Mouse (Mus musculus) frontal cortex, postnatal 36 days (tissue): ENCODE measurements around the gene Agap2.
"Not testable (repeated sequence)": the region's sequence is repeated elsewhere in the genome, so short reads cannot be mapped to it uniquely, and the experiment has no call there.

Source experiments
- DNase-seq, 2 experiments: peaks; one replicate each; pipeline ENCODE4 v3.0.0; 2022; ENCODE audit warnings: low spot score in 2 of 2

Gene Agap2

DNA sequence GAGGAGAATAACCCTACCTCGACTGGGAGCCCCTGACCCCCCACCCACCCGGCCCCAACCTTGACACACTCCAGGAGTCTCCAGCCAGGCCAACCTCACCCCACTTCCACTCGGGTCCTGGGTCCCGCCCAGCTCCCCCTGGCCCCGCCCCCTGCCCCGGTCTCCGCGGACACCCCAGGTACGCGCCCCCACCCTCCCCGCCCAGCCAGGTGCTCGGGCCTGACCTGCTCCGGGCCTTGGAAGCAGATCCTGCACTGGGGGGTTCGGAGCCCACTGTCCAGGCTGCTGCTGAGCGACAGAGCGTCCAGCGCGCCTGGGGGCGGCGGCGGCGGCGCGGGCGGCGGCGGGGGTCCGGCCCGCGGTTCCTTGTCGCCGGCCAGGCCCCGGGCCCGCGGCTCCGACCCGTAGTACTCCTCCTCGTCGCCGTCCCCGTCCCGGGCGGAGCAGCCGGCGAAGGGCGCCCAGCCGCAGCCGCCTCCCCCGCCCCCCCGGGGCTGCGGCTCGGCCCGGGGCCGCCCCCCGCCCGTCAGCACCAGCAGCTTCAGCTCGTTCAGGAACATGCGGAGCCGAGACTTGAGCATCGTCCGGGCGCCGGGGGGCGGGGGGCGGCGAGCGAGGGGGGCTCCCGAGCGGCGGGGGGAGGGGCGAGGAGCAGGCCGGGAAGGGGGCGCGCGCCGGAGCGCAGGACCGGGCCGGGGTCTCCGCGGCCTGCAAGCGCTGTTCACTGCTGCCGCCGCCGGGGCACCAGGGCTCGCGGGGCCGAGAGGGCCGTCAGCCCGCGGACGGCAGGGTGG is 15.7 kb upstream of the Agap2 start:
- no peak for DNase-seq

DNA sequence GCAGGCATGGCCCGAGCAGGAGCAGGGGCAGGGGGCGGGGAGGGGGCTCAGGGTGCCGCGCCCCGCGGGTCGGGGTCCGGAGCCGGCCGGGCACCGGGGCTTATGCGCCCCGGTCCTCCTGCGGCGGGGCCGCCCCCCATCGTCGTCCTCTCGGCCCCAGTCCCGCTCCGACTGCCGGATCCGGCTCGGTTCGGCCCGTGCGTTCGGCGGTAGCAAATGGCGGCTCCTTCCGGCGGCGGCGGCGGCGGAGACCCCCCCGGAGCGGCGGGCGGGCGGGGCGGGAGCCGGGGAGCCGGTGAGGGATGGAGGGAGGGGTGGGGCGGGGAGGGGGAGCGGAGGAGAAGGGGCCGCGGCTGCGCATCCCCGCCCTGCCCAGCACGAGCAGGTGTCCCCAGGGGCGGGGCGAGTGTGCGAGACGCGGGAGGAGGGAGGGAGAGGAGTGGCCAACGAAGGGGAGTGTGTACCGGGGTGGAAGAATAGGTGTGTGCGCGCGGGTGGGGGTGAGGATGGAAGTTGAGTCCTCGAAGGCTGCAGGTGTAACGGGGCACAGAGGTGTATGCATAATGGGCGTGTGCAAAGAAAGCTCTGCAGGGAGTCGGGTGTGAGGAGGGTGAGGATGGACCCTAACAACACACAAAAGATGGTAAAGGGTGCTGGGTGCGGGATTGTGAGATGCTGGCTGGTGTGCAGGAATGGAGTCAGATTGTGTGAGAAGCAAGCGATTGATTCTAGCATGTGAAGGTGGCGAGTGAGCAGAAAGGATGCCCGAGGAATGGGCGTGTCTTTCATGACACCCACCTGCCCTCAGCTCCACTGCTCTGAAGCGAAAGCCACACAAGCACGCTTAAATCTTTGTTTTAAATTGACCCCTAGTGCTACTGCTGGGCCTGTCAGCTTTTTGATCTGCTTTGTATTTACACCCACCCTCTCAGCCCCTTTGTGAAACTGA is 14.8 kb upstream of the Agap2 start, which contains the start of gene March9:
March9 (minus strand) TSS at position 217 of the 949 bp plus-strand sequence.
- peak; percentile 67 to 71 for DNase-seq

DNA sequence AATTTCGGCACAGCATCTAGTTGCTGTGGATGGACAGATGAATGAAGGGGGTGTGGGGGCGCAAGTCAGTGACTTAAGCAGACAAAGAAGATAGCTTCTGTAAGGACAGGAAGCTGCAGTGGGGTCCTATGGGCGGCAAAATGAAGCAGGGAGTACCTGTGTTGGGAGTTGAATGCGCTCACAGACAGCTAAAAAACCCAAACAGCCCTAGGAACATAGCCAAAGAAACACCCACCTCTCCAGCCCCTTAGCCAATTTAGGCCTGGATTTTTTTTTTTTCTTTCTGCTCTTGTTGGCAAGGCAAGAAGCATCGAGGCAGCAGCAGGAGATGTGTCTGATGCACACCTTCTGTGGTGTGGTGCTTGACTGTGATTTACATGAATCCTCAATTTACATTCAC is 14.0 kb upstream of the Agap2 start:
- DNase-seq: no peak

DNA sequence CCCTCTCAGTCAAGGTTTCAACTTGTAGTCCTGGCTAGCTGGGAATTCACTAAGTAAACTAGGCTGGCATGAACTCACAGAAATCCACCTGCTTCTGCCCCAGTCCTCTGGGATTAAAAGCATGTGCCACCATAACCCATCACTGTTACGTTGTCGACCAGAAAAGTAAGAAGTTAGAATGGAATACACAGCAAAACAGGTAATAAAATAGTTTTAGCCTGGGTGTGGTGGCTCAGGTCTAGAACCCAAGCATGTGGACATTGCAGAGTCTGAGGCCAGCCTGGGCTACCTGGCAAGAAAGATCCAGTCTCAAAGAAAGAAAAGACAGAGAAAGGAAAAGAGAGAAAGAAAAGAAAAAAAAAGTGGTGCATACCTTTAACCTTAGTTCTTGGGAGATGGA is 13.6 kb upstream of the Agap2 start:
- no peak for DNase-seq

DNA sequence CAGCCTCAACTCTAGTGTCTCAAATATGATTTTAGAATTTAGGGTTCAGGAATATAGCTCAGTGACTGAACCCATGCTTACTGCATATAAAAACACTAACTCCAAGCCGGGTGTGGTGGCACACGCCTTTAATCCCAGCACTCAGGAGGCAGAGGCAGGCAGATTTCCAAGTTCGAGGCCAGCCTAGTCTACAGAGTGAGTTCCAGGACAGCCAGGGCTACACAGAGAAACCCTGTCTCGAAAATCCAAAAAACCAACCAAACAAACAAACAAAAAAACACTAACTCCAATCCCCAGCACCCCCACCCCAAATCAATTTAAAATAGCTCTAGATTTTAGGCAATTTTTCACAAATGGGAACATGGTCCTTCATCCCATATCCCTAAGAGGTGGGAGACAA is 13.0 kb upstream of the Agap2 start:
- DNase-seq: not testable (repeated sequence)

DNA sequence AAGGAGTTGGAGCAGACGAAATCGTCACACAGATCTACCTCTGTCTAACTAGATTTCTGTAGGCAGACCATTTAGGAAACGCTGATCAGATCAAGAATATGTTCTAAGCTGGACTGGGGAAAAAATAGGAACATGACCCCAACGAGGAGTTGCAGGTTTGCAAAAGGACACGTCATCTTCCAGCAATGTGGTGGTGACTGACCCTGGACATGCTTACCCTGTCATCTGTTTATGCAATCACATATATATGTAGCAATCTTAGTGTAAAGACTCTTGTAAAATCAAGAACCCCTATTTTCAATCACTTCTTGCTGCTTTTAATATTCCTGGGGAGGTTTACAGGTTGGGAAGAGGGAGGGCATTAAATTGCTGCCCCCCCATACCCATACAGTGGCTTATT is 12.6 kb upstream of the Agap2 start:
- no peak for DNase-seq

DNA sequence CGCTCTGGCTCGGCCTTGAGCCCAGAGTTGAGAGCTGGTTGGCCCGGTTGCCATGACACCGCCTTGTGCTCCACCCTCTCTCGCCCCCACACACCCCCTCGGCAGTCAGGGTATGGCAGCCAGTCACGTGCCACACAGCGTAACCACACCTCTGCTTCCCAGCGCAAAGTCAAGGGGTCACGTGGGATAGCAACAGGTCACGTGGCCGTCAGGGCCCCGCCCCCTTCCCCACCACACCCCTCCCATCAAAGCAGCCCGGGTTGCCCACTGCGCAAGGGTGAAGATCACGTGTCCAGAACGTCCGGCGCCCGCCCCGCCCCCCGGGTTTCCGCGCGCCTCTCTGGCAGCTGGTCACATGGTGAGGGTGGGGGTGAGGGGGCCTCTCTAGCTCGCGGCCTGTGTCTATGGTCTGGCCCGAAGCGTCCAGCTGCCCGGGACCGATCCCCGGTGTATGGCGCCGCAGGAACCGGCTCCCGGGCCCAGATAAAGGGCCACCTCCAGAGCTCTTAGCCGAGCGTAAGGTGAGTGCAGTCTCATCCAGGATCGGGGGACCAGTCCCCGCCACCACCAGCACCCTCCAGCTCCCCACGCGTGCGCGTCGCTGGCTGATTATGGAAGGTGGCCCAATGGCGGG is 11.7 kb upstream of the Agap2 start, which contains the start of gene Cdk4:
Cdk4 (plus strand) TSS at position 296 of the 634 bp plus-strand sequence.
- DNase-seq: peak; percentile 98

DNA sequence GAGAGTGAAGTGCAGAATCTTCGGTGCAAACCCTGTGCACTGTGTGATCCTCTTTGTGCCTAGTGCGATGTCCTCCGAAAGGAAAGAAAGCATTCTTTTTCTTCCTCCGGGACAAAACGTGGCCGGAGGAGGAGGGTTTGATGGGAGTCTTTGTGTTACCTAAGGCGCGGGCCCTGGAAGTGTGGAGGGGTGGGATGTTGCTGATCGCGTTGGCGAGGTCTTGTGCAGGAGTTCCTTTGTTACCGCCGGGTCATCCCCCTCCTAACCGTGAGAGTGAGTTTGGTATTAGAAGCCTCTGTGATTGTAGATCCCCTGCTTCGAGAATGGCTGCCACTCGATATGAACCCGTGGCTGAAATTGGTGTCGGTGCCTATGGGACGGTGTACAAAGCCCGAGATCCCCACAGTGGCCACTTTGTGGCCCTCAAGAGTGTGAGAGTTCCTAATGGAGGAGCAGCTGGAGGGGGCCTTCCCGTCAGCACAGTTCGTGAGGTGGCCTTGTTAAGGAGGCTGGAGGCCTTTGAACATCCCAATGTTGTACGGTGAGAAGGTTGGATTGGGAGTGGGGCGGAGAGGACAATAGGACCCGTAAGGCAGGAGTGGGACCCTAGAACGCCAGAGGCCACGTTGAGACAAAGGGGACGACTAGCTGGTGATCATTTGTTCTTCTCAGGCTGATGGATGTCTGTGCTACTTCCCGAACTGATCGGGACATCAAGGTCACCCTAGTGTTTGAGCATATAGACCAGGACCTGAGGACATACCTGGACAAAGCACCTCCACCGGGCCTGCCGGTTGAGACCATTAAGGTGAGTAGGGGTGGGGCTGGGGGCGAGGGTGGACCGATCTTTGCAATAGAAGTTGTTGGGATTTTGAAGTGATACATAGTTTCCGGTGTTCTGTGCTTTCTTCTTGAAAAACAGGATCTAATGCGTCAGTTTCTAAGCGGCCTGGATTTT is 10.9 kb upstream of the Agap2 start:
- DNase-seq: no peak

DNA sequence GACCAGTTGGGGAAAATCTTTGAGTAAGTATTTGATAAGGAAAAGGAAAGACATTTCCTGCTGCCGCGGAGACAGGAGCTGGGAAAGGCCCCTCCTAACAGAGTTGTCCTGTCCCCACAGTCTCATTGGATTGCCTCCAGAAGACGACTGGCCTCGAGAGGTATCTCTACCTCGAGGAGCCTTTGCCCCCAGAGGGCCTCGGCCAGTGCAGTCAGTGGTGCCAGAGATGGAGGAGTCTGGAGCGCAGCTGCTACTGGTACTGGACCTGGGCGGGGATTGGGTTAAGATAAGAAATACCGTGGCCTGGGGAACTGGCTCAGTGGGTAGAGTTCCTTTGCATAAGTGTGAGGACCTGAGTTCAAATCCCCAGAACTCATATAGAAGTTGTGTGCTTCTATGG is 9.1 kb upstream of the Agap2 start:
- no peak for DNase-seq

DNA sequence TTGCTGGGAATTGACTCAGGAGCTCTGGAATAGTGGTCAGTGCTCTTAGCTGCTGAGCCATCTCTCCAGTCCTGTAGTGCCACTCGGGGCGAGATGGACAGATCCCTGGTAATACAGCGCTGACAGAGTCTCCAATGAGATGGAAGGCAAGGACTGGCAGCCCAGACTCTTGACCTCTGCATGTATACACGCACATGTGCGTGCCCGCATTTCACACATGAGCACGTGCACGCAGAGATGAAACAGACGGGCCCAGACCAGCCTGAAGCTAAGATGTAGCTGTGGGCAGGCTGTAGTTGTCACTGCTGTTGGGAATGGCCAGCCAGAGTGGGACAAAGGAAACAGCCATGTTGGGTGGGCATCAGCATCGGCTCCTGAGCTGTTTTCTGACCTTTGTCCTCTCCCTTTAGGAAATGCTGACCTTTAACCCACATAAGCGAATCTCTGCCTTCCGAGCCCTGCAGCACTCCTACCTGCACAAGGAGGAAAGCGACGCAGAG is 8.5 kb upstream of the Agap2 start:
- DNase-seq: no peak

DNA sequence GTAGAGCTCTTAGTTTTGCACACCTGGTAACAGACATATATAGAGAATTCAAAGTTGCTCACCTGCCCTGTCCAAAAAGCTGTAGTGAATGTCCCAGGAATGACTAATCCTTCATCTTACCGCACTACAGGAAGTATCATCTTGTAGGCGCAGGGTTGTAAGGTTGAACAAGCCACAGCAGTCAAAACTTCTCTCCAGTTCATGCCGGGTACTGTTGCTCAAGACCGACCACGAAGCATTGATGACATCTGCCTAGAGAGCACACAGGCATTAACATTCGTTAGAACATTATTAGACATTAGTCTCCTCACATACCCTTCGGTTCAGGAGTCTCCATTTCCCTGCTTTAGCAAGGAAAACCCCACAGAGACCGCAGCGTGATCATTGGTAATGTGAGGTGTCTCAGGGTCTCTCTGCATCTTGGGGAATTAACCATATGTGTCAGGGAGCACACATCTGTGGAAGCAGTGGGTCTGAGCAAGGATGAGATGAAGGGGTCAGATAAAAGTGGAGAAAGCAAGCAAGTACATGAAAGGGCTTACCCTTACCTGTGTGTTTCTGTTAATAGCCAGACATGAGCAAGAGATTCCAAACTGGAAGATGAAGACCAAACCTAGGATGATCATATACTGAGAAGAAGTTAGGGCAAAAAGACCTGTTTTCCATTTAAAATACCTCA is 6.6 kb upstream of the Agap2 start:
- DNase-seq: no peak

DNA sequence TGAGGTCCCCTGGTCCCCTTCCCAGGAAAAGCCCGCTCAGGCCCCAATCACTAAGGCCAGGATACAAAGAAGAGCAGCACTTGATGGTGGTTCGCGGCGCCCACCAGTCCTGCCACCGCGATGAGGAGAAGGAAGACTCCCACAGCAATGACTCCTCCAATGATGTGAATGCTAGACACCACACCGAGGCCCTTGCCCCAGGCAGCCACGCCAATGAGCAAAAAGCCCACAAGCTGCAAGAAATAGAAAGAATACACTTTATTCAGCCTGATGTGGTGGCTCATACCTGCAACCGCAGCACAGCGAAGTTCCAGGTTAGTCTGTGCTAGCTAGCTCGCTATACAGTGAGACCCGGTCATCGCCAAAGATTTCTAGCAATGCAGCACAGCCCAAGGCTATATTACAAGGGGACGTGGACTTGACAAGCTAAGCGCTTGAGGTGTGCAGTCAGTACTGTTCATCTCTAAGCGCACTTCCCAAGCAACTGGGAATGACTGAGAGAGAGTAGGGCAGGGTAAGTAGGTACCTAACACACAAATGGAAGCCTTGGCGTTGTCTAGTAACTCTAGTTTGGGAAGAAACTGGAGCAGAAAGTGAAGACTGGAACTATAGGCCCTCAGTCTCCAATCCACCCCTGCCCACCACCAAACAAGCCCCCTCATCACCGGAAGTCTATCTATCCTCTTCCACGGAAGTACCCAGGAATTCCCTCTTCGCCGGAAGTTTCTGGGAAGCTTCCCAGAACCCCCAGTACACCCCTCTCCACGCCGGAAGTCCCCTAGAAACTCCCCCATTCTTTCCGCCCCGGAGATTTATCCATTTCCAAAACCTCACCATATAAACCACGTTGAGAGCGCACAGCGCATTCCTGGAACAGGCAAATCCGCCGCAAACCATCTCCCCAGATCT is 5.5 kb upstream of the Agap2 start:
- DNase-seq: no peak

DNA sequence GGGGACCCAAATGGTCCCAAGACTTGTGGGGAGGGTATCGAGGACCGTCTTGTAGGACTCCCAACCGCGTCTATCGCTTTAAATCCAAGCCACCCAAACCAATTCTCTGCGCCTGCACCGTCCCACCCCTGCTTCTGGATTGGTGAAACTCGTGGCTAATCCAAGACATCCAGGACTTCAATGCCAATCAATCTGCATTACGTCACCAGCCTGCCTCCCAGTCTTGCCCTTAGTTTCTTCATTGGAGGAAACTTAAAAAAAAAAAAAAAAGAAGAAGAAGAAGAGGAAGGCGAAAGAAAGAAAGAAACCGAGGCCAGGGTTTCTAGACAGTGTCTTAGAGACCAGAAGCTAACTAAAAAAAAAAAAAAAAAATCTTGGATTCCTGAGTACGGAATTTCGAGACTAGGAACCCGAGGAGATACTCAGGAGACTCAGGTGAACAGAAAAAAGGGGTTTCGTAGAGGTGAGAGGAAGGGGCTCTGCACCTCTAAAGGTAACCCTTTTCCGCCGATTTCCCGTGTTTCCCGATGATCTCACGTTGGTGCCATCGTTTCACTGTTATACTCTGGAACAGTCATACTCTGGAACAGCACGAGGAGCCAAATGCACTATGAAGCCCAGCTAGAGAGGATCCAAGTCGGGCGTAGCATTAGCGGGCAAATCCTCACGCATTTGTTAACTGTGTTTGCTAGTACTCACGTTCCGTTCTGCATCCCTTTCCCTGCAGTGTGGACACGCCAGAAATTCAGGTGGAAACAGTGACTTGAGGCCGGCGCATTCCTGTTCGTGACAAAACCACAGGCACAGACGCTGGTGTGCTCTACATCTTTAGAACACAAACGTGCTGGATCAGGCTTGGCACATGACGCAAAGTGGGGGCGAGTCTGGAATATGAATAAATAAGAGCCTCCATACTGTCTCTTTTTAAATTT is 4.6 kb upstream of the Agap2 start, which contains the start of gene Tspan31:
Tspan31 (minus strand) TSS at position 75 of the 932 bp plus-strand sequence.
- peak; percentile 93 to 96 for DNase-seq

DNA sequence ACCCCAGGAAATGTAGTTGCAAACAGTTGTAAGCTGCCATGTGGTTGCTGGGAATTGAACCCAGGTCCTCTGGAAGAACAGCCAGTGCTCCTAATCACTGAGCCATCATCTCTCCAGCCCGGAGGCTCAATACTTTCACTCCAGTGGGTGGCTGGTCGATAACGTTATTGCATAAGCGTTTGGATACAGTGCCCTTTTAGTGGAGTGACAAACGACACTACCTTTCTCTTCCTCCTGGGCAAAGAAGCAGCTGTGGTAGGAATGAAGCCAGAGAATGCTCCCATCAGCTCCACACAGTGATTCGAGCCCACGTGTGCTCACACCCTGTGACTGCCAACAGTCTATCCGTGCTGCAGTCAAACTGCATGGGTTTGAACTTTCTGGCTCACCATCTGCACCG is 3.9 kb upstream of the Agap2 start:
- DNase-seq: no peak

DNA sequence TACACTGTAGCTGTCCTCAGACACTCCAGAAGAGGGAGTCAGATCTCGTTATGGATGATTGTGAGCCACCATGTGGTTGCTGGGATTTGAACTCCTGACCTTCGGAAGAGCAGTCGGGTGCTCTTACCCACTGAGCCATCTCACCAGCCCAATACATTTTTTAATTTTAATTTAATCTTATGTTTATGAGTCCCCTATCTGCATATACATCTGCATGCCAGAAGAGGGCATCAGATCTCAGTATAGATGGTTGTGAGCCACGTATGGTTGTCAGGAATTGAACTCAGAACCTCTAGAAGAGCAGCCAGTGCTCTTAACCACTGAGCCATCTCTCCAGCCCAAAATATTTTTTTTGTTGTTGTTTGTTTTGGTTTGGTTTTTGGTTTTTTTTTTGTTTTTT is 2.8 kb upstream of the Agap2 start:
- not testable (repeated sequence) for DNase-seq

DNA sequence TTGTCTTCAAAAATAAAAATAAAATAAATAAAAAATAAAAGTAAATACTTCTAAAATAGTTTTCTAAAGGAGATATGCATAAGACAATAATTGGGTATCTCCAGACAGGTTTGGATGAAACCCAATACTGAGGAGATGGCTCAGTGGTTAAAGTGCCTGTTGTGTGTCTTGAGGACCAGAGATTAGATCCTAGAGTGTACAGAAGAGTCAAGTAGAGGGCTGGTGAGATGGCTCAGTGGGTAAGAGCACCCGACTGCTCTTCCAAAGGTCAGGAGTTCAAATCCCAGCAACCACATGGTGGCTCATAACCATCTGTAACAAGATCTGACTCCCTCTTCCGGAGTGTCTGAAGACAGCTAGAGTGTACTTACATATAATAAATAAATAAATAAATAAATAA is 2.1 kb upstream of the Agap2 start:
- not testable (repeated sequence) for DNase-seq

DNA sequence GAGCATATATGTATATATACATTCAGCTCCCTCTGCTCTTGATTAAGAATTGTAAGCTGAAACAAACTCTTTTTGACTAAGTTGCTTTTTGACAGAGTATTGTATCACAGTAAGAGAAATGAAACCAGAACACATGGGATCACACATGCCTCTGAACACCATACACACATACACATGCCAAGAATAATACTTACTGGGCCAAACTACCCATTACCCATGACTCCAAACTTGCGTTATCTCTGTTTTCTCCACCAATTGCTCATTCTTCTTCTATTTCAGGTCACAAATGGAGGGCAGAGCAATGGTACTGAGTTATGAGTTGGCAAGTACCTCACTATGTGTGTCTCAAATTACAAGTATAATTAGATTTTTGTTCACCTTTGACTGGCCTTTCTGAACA is 1.1 kb upstream of the Agap2 start:
- no peak for DNase-seq

DNA sequence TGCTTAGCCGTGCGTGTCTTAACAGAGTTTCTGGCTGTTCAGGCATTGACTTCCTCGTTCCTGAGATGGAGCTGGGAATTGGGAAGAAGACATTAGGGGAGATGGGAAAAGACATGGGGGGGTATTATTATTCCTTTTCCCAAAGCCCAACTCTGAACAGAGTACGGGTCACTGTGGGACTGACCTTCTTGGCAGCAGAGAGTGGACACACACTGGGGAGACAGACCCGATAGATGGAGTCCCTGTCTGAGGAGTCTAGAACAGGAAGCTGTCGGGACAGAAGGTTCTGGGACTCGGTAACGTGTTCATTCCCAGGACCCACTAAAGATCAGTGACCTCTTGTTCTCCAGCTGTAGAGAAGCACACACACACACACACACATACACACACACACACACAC is 567 bp downstream of the Agap2 start:
- DNase-seq: no peak
